Mouse (Mus musculus) CD4-positive, CD25-positive, alpha-beta regulatory T cell, adult 4 months (primary cell): ENCODE data around the gene 1700013G24Rik. TPM values are rescaled to one million over a fixed set of nuclear protein-coding genes. Genes with fewer than 3 reads are reported as not detected.

Experiments used
- ATAC-seq: one replicate; pipeline ENCODE4 v1.8.0; 2017
- polyA plus RNA-seq, 2 experiments: library from polyadenylated mRNA; unstranded; fragments of 100-300 nt; shearing (Covaris generic); gene quantifications; one replicate each; pipeline ENCODE4 v1.2.1; 2017

1700013G24Rik gene
- polyA plus RNA-seq, 2 experiments from 2014 or later, result not detected

- ATAC-seq, result no peak
These were observed 23.7 kb downstream of the 1700013G24Rik start for GRCm38 (mm10) chr4:137476761-137477237.

GRCm38 (mm10) chr4:137477611-137478010 is 24.5 kb downstream of the 1700013G24Rik start:
- no peak for ATAC-seq

GRCm38 (mm10) chr4:137478306-137478705 is 25.2 kb downstream of the 1700013G24Rik start:
- no peak for ATAC-seq

- no peak for ATAC-seq
These were observed 26.7 kb downstream of the 1700013G24Rik start for GRCm38 (mm10) chr4:137479757-137480156.

GRCm38 (mm10) chr4:137480191-137480992 is 27.3 kb downstream of the 1700013G24Rik start:
- ATAC-seq, result no peak

- ATAC-seq, result no peak
These were observed 27.9 kb downstream of the 1700013G24Rik start for GRCm38 (mm10) chr4:137480993-137481340.

- no peak for ATAC-seq
These were observed 28.4 kb downstream of the 1700013G24Rik start for GRCm38 (mm10) chr4:137481381-137482030.

- ATAC-seq, result no peak
These were observed 30.8 kb downstream of the 1700013G24Rik start for GRCm38 (mm10) chr4:137483871-137484270.

GRCm38 (mm10) chr4:137484586-137484985 is 31.5 kb downstream of the 1700013G24Rik start:
- ATAC-seq, result no peak

GRCm38 (mm10) chr4:137485258-137485960 is 32.3 kb downstream of the 1700013G24Rik start:
- ATAC-seq, result no peak

GRCm38 (mm10) chr4:137486081-137487014 is 33.3 kb downstream of the 1700013G24Rik start:
- ATAC-seq, result no peak

GRCm38 (mm10) chr4:137487286-137488000 is 34.4 kb downstream of the 1700013G24Rik start:
- ATAC-seq, result no peak

- ATAC-seq, result no peak
These were observed 35.0 kb downstream of the 1700013G24Rik start for GRCm38 (mm10) chr4:137488038-137488437.

- no peak for ATAC-seq
These were observed 35.7 kb downstream of the 1700013G24Rik start for GRCm38 (mm10) chr4:137488571-137489303.

GRCm38 (mm10) chr4:137489996-137490395 is 36.9 kb downstream of the 1700013G24Rik start:
- ATAC-seq, result no peak

GRCm38 (mm10) chr4:137492563-137492962 is 39.5 kb downstream of the 1700013G24Rik start:
- ATAC-seq, result no peak

- no peak for ATAC-seq
These were observed 40.1 kb downstream of the 1700013G24Rik start for GRCm38 (mm10) chr4:137493187-137493586.

- no peak for ATAC-seq
These were observed 41.8 kb downstream of the 1700013G24Rik start for GRCm38 (mm10) chr4:137494751-137495500.

GRCm38 (mm10) chr4:137495501-137496100 is 42.5 kb downstream of the 1700013G24Rik start:
- ATAC-seq, result no peak
